Mouse (Mus musculus) urinary bladder, adult 2 months (tissue): ENCODE data around the gene Sik1. TPM values are rescaled to one million over a fixed set of nuclear protein-coding genes. Genes with fewer than 3 reads are reported as not detected.

Experiments
- DNase-seq: peaks from one replicate; pipeline ENCODE4 v3.0.0; 2022; ENCODE audit warnings: low spot score
- polyA plus RNA-seq: library from polyadenylated mRNA; depleted of rRNA; stranded (reverse); fragments of >200 nt; gene quantifications from 2 replicates; pipeline ENCODE4 v1.2.3, GENCODE M21; 2012

Sik1 gene
- polyA plus RNA-seq, 1 experiment = 32.3 TPM

GRCm38 (mm10) chr17:31832577-31832964 lies 23.0 kb downstream of the Sik1 start:
- DNase-seq = no peak

DNA sequence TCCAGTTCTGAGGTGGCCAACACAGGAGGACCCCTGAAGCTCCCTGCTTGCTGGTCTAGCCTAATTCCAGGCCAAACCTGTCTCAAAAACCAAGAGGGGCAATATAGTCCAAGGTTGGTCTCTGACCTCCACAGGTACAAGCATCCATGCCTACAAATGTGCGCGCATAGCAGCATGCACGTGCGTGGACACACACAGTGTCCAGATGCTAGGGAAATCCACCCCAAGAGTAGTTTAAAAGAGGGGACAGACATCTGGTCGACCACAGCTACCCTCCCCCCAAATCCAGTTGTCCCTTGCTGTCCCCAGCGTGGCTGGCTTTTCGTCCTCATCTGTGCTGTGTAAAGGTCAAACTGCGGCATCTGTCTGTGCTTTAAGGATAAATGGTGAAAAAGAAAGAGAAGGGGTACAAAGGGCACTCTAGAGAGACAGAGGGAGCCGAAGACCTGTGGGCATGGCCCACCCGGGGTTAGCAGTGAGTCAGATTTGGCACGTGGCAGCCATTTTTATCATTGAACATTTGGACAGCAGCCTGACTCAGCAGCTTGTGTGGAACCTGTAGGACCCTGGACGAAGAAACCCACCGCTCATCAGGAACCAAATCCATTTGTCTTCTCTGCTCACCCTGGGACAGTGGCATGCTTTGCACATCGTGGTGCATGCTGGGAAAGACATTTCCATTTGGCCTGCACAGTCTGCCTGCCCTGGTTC lies 23.6 kb downstream of the Sik1 start:
- no peak for DNase-seq

- DNase-seq = no peak
Observed at GRCm38 (mm10) chr17:31831097-31831865, 24.3 kb downstream of the Sik1 start.

GRCm38 (mm10) chr17:31830506-31831075 lies 25.0 kb downstream of the Sik1 start:
- no peak for DNase-seq

DNA sequence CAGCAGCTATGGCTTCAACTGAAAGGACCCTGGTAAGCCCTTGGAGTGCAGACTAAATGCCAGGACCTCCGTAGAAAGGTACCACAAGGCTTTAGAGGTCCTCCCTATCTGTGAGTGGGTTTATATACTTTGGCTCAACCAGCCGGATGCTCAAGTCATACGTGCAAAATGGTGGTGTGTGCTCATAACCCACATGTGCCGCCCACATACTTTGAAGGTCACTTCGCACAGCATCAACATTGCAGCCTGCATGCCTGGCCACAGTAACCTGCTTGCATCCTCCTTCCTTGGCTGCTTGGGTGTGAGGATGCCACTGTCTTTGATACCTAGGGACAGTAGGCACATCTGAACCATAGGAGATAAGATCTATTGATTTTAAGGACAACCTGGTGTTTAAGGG lies 26.7 kb downstream of the Sik1 start:
- DNase-seq = no peak

DNA sequence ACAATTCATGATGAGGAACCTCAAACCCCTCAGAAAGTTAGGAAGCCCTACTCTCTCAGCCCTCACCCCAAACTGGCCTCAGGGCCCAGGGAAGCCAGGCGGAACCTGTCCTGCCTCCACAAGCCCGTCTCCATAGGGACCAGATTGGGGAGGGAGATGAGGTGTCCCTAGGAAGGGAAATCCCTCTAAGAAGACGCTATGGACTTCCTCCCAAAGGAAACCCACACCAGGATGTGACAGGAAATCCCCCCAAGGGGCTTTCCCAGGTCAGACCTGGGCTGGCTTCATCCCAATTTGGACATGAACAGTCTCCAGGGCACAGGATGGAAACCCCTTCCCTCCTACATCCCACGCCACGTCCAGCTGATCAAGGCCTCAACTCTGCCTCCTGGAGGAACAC lies 27.5 kb downstream of the Sik1 start:
- DNase-seq = no peak

GRCm38 (mm10) chr17:31827206-31827605 lies 28.4 kb downstream of the Sik1 start:
- DNase-seq = no peak

DNA sequence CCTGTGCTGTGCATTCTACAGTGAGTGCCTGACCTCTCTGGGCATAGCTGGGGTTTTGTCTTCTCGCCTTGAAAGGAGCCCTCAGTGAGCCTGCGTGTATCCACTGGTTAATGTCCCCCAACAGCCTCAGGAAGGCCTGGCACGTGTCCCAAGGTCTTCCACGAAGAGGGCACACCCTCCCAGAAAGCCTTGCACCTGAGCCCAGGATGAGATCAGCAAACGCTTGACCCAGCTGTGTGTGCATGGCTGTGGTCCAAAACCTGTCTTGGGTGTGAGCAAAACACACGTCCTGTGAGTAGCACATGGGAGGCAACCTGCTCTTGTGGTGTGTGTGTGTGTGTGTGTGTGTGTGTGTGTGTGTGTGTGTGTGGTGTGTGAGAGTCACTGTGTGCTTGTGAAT lies 28.9 kb downstream of the Sik1 start:
- DNase-seq = no peak

DNA sequence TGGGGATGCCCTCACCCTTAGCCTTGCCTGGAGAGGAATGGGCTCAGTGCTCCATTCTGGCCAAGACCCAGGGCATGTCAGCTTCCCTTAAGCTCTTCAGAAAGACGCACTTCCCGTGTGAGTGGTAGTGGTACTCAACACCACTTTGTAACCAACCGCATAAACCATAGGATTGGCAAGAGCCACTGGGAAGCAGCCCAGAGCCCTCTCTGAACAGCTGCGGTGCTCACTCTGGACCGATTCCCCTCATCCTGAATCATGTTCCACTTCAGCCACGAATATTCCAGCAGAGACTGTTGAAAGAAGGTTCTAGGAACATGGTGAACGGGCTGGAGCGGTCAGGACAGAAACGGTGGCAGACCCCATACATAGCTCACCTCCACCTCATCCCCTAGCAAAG lies 29.9 kb downstream of the Sik1 start:
- DNase-seq = no peak

DNA sequence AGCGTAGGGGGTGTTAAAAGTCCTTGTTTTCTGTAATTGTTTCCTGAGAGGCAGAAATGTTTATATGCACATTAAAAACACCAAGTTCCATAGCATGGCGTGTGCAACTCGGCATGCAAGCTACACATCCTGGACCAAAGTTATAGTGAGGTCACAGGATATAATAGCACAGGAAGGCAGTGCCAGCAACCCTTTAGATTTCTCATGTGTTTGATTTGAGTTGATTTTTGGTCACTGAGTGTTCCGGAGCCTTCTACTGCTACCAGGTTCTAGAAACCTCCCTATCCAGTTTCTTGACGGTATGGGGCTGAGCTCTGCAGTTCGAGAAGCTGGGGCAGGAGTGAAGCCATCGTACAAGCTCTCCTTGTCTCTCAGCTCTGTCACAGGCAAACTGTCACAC lies 30.8 kb downstream of the Sik1 start:
- no peak for DNase-seq

DNA sequence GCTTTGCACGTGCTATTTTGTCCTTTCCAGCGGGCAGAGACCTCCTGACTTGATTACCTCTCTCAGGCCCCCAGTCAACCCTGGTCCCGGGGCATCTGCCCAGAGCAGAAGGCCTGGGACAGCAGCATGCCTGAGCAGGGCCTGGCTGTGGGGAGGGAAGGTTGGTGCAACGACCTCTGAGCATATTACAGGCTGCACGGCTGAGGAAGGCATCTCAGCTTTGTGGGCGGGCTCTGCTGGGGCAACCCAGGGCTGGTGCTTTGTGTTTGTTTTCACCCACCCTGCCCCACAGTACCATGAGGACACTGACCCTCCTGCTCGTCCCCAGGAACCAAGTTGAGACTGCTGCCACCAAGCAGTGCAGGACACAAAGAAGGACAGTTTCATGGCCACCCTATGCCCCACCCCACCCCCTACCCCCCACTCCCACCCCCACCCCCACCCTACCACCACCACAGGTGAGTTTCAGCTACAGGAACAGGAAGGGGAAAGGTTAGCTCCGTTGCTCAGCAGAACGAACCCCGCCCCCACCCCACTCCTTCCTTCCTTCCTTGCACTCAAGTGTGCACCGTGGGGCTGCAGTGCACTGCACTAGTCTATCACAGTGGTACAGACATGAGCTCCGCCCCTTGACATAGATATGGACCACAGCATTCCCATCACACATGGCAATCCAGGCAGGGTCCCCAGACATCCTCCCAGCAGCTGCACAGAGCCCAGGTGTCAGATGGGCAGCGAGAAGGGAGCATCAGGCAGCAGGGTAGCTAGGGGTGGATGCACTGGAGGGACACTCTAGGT lies 34.3 kb downstream of the Sik1 start:
- DNase-seq = no peak

GRCm38 (mm10) chr17:31820099-31820846 lies 35.3 kb downstream of the Sik1 start:
- no peak for DNase-seq

- DNase-seq = no peak
Observed at GRCm38 (mm10) chr17:31819372-31819771, 36.2 kb downstream of the Sik1 start.

GRCm38 (mm10) chr17:31817815-31818214 lies 37.8 kb downstream of the Sik1 start:
- no peak for DNase-seq

- DNase-seq = no peak
Observed at GRCm38 (mm10) chr17:31817203-31817602, 38.4 kb downstream of the Sik1 start.

DNA sequence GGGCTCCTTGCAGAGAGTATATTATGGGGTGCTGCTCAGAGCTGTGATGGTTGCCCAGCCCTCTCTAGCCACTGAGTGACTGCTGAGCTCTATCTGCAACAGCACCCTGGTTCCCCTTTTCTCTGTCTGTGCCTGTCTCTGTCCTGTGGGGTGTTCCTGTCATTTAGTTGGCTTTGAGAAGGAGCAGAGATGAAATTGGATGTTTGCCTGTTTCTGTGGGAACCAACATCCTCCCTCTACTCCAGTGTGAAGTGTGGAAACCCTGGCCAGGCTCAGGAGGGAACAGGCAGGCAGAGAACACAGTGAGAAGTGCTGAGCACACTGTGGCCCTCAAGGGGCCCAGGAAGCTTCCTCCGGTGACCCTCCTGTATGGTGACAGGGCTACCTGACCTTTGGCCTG lies 40.8 kb downstream of the Sik1 start:
- no peak for DNase-seq

DNA sequence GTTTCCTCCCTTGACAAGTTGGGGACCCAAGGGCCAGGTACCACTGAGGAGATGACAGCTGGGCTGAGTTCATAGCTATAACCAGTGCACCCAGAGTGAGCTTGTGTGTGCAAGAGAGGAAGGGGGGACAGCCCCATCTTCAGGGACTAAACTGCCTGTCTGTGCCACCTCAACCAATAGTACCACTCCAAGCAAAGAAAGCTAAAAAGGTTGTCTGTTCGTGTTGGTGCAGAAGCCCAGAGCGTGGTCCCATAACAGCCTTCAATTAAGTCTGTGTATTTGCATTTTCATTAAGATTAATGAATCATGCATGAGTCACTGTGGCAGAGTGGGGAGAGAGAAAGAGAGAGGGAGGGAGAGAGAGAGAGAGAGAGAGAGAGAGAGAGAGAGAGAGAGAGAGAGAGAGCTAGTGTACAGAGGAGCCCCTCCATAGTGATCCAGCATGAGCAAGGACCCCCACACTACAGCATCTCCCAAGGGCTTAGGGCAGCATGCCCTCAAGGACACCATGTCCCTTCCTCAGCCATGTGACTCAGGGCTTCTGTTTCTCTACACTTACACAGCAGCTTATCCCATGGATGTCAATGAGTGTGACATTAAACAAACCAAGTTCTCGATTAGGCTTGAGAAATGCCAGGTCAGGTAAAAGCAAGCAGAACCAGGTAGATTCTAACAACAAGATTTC lies 41.5 kb downstream of the Sik1 start:
- DNase-seq = no peak

DNA sequence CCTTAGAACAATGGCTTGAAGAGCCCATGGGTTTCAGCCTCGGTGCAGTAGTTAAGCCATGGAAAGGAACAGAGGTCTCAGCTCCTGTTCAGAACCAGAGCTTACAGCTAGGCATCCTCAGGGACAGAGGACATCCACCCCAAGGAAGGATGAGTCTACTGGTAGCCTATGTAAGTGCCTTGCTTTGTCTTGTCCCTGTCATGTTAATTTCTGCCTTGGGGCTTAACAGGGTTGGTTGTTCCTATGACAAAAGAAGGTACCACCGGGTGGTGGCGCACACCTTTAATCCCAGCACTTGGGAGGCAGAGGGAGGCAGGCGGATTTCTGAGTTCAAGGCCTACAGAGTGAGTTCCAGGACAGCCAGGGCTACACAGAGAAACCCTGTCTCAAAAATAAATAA lies 44.3 kb downstream of the Sik1 start:
- no peak for DNase-seq

DNA sequence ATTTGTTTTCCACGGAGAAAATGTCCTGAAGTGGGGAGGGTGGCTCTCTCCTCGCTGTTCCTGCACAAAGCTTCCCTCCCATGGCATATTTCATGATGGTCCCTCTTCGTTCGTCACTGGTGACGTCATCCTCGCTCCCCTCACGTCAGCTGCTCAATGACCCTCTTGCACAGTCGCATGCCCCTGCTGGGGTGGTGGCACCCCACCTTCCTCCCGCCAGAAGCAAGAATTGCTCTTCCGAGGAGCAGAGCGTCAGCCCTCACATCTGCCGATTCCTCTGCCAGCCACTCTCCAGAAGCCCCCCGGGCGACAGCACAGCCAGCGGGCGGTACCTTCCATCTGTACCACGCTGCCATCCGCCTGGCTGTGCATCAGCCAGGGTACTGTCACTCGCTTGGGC lies 45.7 kb downstream of the Sik1 start:
- no peak for DNase-seq

- no peak for DNase-seq
Observed at GRCm38 (mm10) chr17:31809136-31809535, 46.5 kb downstream of the Sik1 start.
